Mouse (Mus musculus): ENCODE data around the gene Shf.
"Not testable (repeated sequence)": the region's sequence is repeated elsewhere in the genome, so short reads cannot be mapped to it uniquely, and the experiment has no call there.

Gene Shf

GRCm38 (mm10) chr2:122347257-122347656 is 21.7 kb downstream of the Shf start:
- DNase-seq: peak; percentile 19 to 28

GRCm38 (mm10) chr2:122346164-122346563 is 22.8 kb downstream of the Shf start:
- peak; percentile 23 to 44 for DNase-seq

DNA sequence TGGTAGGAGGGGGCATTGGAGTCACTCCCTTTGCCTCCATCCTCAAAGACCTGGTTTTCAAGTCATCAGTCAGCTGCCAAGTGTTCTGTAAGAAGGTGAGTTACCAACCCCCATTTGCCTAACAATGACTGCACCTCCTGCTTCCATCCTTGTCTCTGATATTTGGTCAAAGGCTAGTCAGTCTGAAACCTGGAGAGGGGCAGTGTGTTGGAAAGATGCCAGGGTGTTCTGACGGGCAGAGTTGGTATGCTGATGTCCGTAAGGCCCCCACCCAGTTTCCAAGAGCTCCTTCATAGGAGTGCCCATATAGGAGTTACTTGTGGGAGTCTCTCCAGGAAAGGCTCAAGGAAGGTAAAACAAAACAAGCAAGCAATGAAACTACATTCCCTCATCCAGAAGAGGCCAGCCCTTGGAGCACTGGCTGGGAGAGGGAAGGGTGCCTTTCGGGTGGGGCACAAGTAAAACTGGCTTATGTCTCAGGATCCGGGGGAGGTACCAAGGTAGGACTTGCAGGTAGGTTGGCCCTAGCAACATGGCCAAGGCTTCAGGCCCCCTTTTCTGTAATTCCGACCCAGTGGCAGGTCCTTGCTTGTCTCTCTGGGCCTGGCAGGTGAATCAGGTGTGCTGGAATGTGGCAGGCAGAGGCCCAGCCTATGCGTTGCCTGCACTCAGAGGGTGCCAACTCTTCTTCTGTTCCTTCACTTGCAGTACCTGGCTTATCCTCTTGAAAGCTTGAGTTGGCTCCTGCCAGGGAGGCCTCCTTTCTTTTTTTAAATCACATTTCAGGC is 23.7 kb downstream of the Shf start:
- peak; percentile 32 to 45 for DNase-seq

DNA sequence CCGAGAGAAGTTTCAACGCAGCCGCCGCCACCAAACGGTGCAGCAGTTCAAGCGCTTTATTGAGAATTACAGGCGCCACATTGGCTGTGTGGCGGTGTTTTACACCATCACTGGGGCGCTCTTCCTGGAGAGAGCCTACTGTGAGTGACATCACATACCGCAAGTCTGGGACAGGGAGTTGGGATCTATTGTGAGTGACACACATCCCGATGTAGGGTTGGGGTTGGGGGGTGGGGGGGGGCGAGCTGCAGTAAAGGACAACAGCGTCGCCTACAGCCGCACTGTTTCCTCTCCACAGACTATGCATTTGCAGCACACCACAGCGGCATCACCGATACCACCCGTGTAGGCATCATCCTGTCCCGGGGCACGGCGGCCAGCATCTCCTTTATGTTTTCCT is 31.7 kb downstream of the Shf start:
- DNase-seq: no peak

GRCm38 (mm10) chr2:122334170-122334569 is 34.8 kb downstream of the Shf start:
- DNase-seq: no peak

DNA sequence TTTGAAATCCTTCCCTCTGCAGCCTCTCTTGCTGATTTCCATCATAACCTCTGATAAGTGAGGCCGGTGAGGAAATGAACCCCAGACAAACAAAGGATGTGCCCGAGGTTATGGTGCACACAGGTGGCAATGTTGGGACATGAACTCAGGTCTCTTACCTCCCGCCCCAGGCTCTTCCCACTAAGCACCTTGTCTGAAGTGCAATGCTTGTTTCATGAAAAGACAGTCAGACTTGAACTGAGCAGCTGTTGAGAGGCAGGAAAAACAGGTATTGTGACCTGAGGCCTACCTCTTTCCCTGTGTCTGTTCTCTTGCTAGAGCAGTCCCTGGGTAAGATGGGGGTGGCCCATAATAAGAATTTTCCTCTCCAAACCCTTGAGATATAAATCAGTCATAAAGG is 36.7 kb downstream of the Shf start:
- no peak for DNase-seq

- DNase-seq: not testable (repeated sequence)
Measured at GRCm38 (mm10) chr2:122330317-122330716, 38.6 kb downstream of the Shf start.

GRCm38 (mm10) chr2:122327986-122328385 is 41.0 kb downstream of the Shf start:
- no peak for DNase-seq

DNA sequence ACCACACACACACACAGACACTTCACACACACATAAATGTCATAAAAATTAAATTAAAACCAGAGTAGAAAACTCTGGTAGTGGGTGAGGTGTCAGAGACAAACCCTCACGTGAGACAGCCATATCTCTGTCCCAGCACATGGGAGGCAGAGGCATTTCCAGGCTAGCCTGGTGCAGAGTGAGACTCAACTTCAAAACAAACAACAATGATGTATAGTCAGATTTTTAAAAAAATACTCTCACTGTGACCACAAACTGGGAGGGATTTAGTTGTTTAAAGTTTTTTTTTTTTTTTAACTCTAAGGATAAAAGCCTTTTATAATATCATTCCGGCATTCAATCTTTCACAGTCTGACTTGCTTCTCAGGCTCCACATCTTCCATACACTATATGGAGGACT is 43.6 kb downstream of the Shf start:
- no peak for DNase-seq

DNA sequence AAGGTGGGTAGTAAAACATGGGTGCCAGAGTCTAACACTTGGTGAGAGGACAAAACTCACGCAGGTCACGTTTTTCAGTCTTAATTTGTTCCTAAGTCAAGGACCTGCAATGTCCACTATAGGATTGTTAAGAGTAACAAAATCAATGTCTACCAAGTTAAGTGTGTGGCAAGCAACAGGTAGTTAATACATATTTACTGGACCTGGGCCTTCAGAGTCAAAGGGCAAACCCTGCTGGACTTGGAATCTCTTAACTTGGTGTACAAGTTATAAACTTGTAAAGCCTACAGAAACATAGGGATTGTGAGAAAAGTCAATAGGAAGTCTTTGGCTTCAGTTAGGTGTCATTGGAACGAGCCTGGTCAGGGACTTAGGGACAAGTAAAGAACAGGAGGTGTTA is 44.4 kb downstream of the Shf start:
- DNase-seq: no peak

- no peak for DNase-seq
Measured at GRCm38 (mm10) chr2:122323960-122324359, 45.0 kb downstream of the Shf start.

DNA sequence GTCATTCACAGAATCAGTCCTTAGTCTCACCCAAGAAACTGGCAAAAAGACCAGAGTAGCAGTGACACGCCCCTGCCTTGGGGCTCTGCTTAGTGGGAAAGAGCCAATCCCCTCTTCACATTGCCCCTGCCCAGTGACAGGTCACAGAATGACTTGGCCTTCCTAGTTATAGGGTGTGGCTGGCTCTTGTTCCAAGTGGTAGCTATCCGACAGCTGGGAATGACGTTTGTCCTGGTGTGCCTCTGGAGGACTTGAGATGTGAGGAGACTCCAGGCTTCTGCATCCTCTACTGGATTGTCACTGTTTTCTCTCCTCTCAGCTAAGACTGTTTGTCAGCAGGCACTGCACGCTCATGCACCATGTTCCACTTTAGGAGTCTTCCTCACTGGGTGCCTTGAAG is 51.6 kb downstream of the Shf start:
- DNase-seq: no peak

DNA sequence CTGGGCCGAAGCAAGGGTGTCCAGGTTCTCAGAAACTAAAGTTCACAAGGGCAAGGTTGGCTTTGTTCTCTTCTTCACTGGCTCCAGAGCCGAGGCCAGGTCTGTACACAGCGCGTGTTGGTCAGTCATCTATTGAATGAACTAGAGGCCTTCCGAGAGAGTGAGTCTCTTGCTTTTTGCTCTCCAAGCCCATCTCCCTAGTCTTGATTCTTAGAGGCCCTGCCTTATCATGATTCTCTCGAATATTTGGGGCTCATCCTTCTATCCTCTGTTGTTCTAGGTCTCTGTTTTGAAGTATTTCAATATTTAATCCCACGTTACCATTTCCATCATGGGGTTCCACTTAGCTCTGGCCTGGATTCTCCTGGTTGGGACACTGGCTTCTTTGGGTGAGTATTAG is 53.6 kb downstream of the Shf start, which contains the start of gene Duox1:
TSS of gene Duox1 (plus strand) at position 301 of the 400 bp plus-strand sequence.
- no peak for DNase-seq

DNA sequence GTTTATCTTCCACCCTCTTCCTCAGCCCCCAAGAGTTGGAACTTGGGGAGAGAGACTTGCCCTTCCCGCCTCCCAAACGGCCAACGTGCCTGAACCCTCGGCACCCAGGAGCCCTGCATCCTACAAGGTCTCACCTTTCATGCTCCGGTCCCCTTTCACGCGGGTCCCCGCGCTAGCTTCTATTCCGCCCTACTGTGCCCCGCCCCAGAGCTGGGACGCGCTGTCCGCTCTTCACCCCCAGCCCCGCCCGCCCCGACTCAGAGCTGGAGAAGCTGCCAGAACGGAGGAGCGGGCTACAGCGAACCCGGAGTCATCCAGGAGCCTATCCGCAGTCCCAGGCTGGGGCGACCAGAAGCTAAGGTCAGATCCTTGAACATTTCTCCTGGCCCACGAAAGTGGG is 55.4 kb downstream of the Shf start, which contains the start of gene Duoxa1:
TSS of gene Duoxa1 (minus strand) at position 195 of the 400 bp plus-strand sequence.
- DNase-seq: no peak

GRCm38 (mm10) chr2:122312722-122313417 is 56.1 kb downstream of the Shf start:
- DNase-seq: peak; percentile 65 to 77

DNA sequence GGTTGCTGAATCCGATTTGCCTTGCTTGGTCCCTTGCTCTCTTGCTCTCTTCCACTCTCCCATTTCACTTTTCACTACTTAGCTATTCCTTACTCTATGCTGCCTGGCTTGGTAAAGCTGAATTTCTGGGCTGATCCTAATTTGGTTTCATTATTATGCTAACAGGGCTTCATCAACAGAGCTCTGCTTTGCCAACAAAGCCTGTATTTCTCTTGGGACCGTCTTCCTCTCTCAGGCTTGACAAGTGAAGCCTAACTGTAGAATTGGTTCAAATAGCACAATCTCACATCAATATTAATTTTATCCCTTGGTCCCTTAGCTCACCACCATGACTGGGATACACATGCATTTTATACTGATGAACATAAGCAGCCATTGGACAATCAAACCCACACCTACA is 57.4 kb downstream of the Shf start:
- no peak for DNase-seq

DNA sequence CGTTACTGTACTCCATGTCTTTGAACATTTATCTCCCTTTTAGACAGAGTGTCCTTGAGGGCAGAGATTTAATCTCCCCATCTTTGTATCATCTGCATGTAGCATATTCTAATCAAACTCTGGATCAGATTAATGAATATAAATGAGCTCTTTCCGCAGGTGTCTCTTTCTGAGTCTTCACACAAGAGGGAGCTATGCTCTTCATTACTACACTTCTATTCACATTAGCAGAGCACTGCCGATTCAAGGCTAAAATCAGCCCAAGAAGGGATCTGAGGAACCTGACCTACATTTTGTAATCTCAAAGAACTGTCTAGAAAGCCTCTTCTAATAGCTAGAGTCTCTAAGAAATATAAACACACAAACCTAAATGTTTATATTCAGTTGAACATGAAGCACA is 59.3 kb downstream of the Shf start:
- DNase-seq: no peak

DNA sequence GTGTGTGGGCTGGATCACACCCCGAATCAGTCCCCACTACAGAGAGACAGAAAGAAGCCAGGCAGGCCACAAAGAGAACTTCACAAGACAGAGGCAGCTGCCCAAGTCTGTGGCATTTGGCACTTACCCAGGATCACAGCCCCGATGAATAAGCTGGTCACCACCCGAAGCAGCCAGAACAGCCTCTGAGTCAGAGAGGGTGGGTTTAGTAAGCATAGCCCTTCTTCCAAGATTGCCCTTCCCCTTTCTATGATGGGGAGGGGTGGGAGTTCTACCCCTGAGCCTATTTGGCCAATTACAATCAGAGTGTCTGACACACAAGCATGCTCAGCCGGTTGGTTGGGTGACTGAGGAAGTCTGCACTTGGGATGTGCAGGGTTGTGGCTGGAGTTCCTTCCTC is 62.8 kb downstream of the Shf start:
- no peak for DNase-seq

GRCm38 (mm10) chr2:122305097-122305892 is 63.7 kb downstream of the Shf start:
- no peak for DNase-seq

GRCm38 (mm10) chr2:122304544-122304943 is 64.4 kb downstream of the Shf start:
- DNase-seq: no peak

- DNase-seq: peak; percentile 60 to 68
Measured at GRCm38 (mm10) chr2:122302574-122303241, 66.3 kb downstream of the Shf start.

- no peak for DNase-seq
Measured at GRCm38 (mm10) chr2:122301921-122302573, 66.9 kb downstream of the Shf start.

Measured in cerebellum, adult 18-20 months (tissue).